Mouse (Mus musculus) granulocyte monocyte progenitor cell, adult 5-6 weeks (primary cell): ENCODE results near the gene Arpc1b. TPM values are rescaled to one million over a fixed set of nuclear protein-coding genes. Genes with fewer than 3 reads are reported as not detected.
A peak's percentile ranks its signal among the peaks of the same experiment; 100 is the strongest.
"Not testable (repeated sequence)": the region's sequence is repeated elsewhere in the genome, so short reads cannot be mapped to it uniquely, and the experiment has no call there.

Experiments used
- ATAC-seq: replicated peaks from 2 replicates; pipeline ENCODE4 v1.8.0; 2016; ENCODE audit warnings: mild to moderate bottlenecking, moderate TSS enrichment, inconsistent platforms; ENCODE audit not compliant: poor library complexity, severe bottlenecking
- total RNA-seq, 2 experiments: library from RNA; stranded (forward) in 1 of 2; stranded (reverse) in 1 of 2; fragments of 200-712, 200-1000 nt in 1 of 2; fragments of >200 nt in 1 of 2; fragmentation: Nextera tagmentation in 1 of 2; gene quantifications; 2 replicates each; pipeline ENCODE4 v1.2.3; 2014 to 2017

The Arpc1b gene
- total RNA-seq, 2 experiments from 2014 or later: 242 to 404 TPM

GRCm38 (mm10) chr5:145112566-145112965 is 1.4 kb upstream of the Arpc1b start:
- ATAC-seq: no peak

- no peak for ATAC-seq
Observed at GRCm38 (mm10) chr5:145113416-145113815, 599 bp upstream of the Arpc1b start.

GRCm38 (mm10) chr5:145114606-145115473 is 825 bp downstream of the Arpc1b start:
- peak; percentile 62 for ATAC-seq

GRCm38 (mm10) chr5:145115736-145116135 is 1.7 kb downstream of the Arpc1b start:
- no peak for ATAC-seq

GRCm38 (mm10) chr5:145116316-145116715 is 2.3 kb downstream of the Arpc1b start:
- peak; percentile 57 for ATAC-seq

GRCm38 (mm10) chr5:145116916-145117315 is 2.9 kb downstream of the Arpc1b start:
- peak; percentile 9; the same call in 1 of the 2 replicates for ATAC-seq

- no peak for ATAC-seq
Observed at GRCm38 (mm10) chr5:145118005-145118404, 4.0 kb downstream of the Arpc1b start.

GRCm38 (mm10) chr5:145118461-145118860 is 4.4 kb downstream of the Arpc1b start:
- ATAC-seq: no peak

- peak; percentile 18; the same call in 1 of the 2 replicates for ATAC-seq
Observed at GRCm38 (mm10) chr5:145119385-145119784, 5.4 kb downstream of the Arpc1b start.

GRCm38 (mm10) chr5:145120921-145121320 is 6.9 kb downstream of the Arpc1b start:
- ATAC-seq: no peak

GRCm38 (mm10) chr5:145123396-145123795 is 9.4 kb downstream of the Arpc1b start:
- ATAC-seq: no peak

- ATAC-seq: no peak
Observed at GRCm38 (mm10) chr5:145126580-145126979, 12.6 kb downstream of the Arpc1b start.

GRCm38 (mm10) chr5:145129124-145129523 is 15.1 kb downstream of the Arpc1b start:
- ATAC-seq: no peak

- not testable (repeated sequence) for ATAC-seq
Observed at GRCm38 (mm10) chr5:145129773-145130172, 15.8 kb downstream of the Arpc1b start.

- no peak for ATAC-seq
Observed at GRCm38 (mm10) chr5:145130191-145130590, 16.2 kb downstream of the Arpc1b start.

GRCm38 (mm10) chr5:145130995-145131394 is 17.0 kb downstream of the Arpc1b start:
- ATAC-seq: peak; percentile 36; the same call in 1 of the 2 replicates

GRCm38 (mm10) chr5:145133275-145133674 is 19.3 kb downstream of the Arpc1b start:
- not testable (repeated sequence) for ATAC-seq

- no peak for ATAC-seq
Observed at GRCm38 (mm10) chr5:145138836-145139235, 24.8 kb downstream of the Arpc1b start.

GRCm38 (mm10) chr5:145139571-145140519 is 25.8 kb downstream of the Arpc1b start, which contains the start of the genes Pdap1 and Bud31:
Gene Pdap1 (minus strand): TSS chr5:145140238.
Gene Bud31 (plus strand): TSS chr5:145140362.
- peak; percentile 90 for ATAC-seq

GRCm38 (mm10) chr5:145140611-145141010 is 26.6 kb downstream of the Arpc1b start:
- ATAC-seq: 0 out of 2 replicates have a peak, but pooled peaks have one; percentile 5

- ATAC-seq: no peak
Observed at GRCm38 (mm10) chr5:145147748-145148147, 33.7 kb downstream of the Arpc1b start.
